Mouse (Mus musculus): ENCODE data around the gene Rtkn. TPM values are rescaled to one million over a fixed set of nuclear protein-coding genes. Genes with fewer than 3 reads are reported as not detected.
"Not testable (repeated sequence)": the region's sequence is repeated elsewhere in the genome, so short reads cannot be mapped to it uniquely, and the experiment has no call there.

The Rtkn gene
- polyA plus RNA-seq, 1 experiment from 2014 or later = 20.7 TPM

- H3K27ac ChIP-seq (replicated peaks) = no peak overlapping the region
- no peak overlapping the region for H3K9ac ChIP-seq
- peaks cover 20% of the 10 kb centered on the region for H3K4me1 ChIP-seq (replicated peaks)
- 60% methylated on average over 7 of the region's 7 CpGs for WGBS
- H3K27me3 ChIP-seq = no peaks in the 10 kb centered on the region
- no peak for ATAC-seq (ENCODE audit: low read depth)
- no peak overlapping the region for H3K4me2 ChIP-seq
- H3K36me3 ChIP-seq = peaks cover 40% of the 10 kb centered on the region
- H3K9me3 ChIP-seq = no peaks in the 10 kb centered on the region
- H3K4me3 ChIP-seq = no peak overlapping the region
Observed at GRCm38 (mm10) chr6:83147280-83147679, 12.0 kb downstream of the Rtkn start.

- H3K27ac ChIP-seq (replicated peaks) = no peak overlapping the region
- ATAC-seq (ENCODE audit: low read depth) = no peak
- H3K4me2 ChIP-seq = no peak overlapping the region
Observed at GRCm38 (mm10) chr6:83151721-83152120, 16.5 kb downstream of the Rtkn start.

GRCm38 (mm10) chr6:83153038-83153437 is 17.8 kb downstream of the Rtkn start:
- Histone ChIP-seq H3K9me3 (no peaks in the 10 kb centered on the region), H3K4me3 (no peak overlapping the region), H3K36me3 (peaks cover 44% of the 10 kb centered on the region), H3K4me2 (no peak overlapping the region), H3K27ac (replicated peaks) (no peak overlapping the region), H3K9ac (no peak overlapping the region), H3K27me3 (no peaks in the 10 kb centered on the region), H3K4me1 (replicated peaks) (peaks cover 34% of the 10 kb centered on the region)
- no peak for ATAC-seq (ENCODE audit: low read depth)
- WGBS = 85% methylated on average over 12 of the region's 12 CpGs

More at GRCm38 (mm10) chr6:83151721-83152120, 16.5 kb downstream of the Rtkn start:
- Histone ChIP-seq H3K4me3 (no peak overlapping the region), H3K4me1 (replicated peaks) (peaks cover 32% of the 10 kb centered on the region), H3K9ac (peak overlapping the region; percentile 41; the same call in 1 of the 2 replicates), H3K9me3 (no peaks in the 10 kb centered on the region), H3K27me3 (no peaks in the 10 kb centered on the region), H3K36me3 (peaks cover 53% of the 10 kb centered on the region)
- WGBS = 34% methylated on average over 8 of the region's 8 CpGs

- no peaks in the 10 kb centered on the region for H3K9me3 ChIP-seq
- H3K36me3 ChIP-seq = peaks cover 41% of the 10 kb centered on the region
- no peak overlapping the region for H3K4me2 ChIP-seq
- no peak overlapping the region for H3K27ac ChIP-seq (replicated peaks)
- no peak overlapping the region for H3K4me3 ChIP-seq
- no peak overlapping the region for H3K9ac ChIP-seq
- H3K4me1 ChIP-seq (replicated peaks) = peaks cover 34% of the 10 kb centered on the region
- 82% methylated on average over 5 of the region's 5 CpGs for WGBS
- no peaks in the 10 kb centered on the region for H3K27me3 ChIP-seq
- ATAC-seq (ENCODE audit: low read depth) = no peak
Observed at GRCm38 (mm10) chr6:83153485-83153884, 18.2 kb downstream of the Rtkn start.

- peak overlapping the region; percentile 86 for H3K4me2 ChIP-seq
- H3K27ac ChIP-seq (replicated peaks) = peak overlapping the region; percentile 52; the same call in 1 of the 2 replicates
- peaks cover 9% of the 10 kb centered on the region for H3K27me3 ChIP-seq
- peaks cover 21% of the 10 kb centered on the region for H3K36me3 ChIP-seq
- peak; percentile 58 for ATAC-seq (ENCODE audit: low read depth)
- H3K9ac ChIP-seq = peak overlapping the region; percentile 76
- H3K9me3 ChIP-seq = no peaks in the 10 kb centered on the region
- peaks cover 34% of the 10 kb centered on the region for H3K4me1 ChIP-seq (replicated peaks)
- peak overlapping the region; percentile 53 for H3K4me3 ChIP-seq
- WGBS = 8% methylated on average over 23 of the region's 23 CpGs
Observed at GRCm38 (mm10) chr6:83155552-83156238, 20.4 kb downstream of the Rtkn start.

- H3K9ac ChIP-seq = peak within 1 kb of the TSS; percentile 76
- peaks cover 32% of the 10 kb centered on the region for H3K4me1 ChIP-seq (replicated peaks)
- H3K27ac ChIP-seq (replicated peaks) = peak within 1 kb of the TSS; percentile 52; the same call in 1 of the 2 replicates
- no peaks in the 10 kb centered on the region for H3K9me3 ChIP-seq
- ATAC-seq (ENCODE audit: low read depth) = peak; percentile 88
- peaks cover 20% of the 10 kb centered on the region for H3K36me3 ChIP-seq
- under 1% methylated on average over 32 of the region's 32 CpGs for WGBS
- peak within 1 kb of the TSS; percentile 86 for H3K4me2 ChIP-seq
- H3K27me3 ChIP-seq = peaks cover 15% of the 10 kb centered on the region
- peak within 1 kb of the TSS; percentile 53 for H3K4me3 ChIP-seq
Observed at GRCm38 (mm10) chr6:83156259-83156684, 21.0 kb downstream of the Rtkn start, which contains the start of the genes Wdr54 and 1700003E16Rik. TSS of gene Wdr54 (minus strand) at chr6:83156397. TSS of gene 1700003E16Rik (plus strand) at chr6:83156404.

- WGBS = 31% methylated on average over 3 of the region's 3 CpGs
Observed at GRCm38 (mm10) chr6:83159456-83159855, 24.2 kb downstream of the Rtkn start.

GRCm38 (mm10) chr6:83161442-83161841 is 26.2 kb downstream of the Rtkn start:
- WGBS = 8% methylated on average over 19 of the region's 19 CpGs
- peak overlapping the region; percentile 17; the same call in 1 of the 2 replicates for H3K9ac ChIP-seq
- peak overlapping the region; percentile 43 for H3K4me2 ChIP-seq
- H3K9me3 ChIP-seq = no peaks in the 10 kb centered on the region
- H3K4me1 ChIP-seq (replicated peaks) = peaks cover 31% of the 10 kb centered on the region
- H3K27me3 ChIP-seq = peaks cover 38% of the 10 kb centered on the region
- H3K27ac ChIP-seq (replicated peaks) = no peak overlapping the region
- peak overlapping the region; percentile 22 for H3K4me3 ChIP-seq
- no peak for ATAC-seq (ENCODE audit: low read depth)
- H3K36me3 ChIP-seq = no peaks in the 10 kb centered on the region

More at GRCm38 (mm10) chr6:83159456-83159855, 24.2 kb downstream of the Rtkn start:
- peaks cover 37% of the 10 kb centered on the region for H3K4me1 ChIP-seq (replicated peaks)
- not testable (repeated sequence) for H3K36me3 ChIP-seq; H3K9ac ChIP-seq; H3K4me2 ChIP-seq; ATAC-seq (ENCODE audit: low read depth); H3K9me3 ChIP-seq; H3K4me3 ChIP-seq; H3K27ac ChIP-seq (replicated peaks)
- peaks cover 38% of the 10 kb centered on the region for H3K27me3 ChIP-seq

- Histone ChIP-seq H3K4me1 (replicated peaks) (peaks cover 33% of the 10 kb centered on the region), H3K27me3 (peaks cover 38% of the 10 kb centered on the region), H3K27ac (replicated peaks) (no peak overlapping the region), H3K4me2 (peak overlapping the region; percentile 43), H3K9me3 (no peaks in the 10 kb centered on the region), H3K36me3 (no peaks in the 10 kb centered on the region), H3K9ac (peak overlapping the region; percentile 17; the same call in 1 of the 2 replicates), H3K4me3 (peak overlapping the region; percentile 22)
- ATAC-seq (ENCODE audit: low read depth) = no peak
- WGBS = under 1% methylated on average over 49 of the region's 49 CpGs
Observed at GRCm38 (mm10) chr6:83161921-83162641, 26.8 kb downstream of the Rtkn start.

GRCm38 (mm10) chr6:83162701-83163100 is 27.4 kb downstream of the Rtkn start:
- no peak for ATAC-seq (ENCODE audit: low read depth)
- peak overlapping the region; percentile 22 for H3K4me3 ChIP-seq
- no peaks in the 10 kb centered on the region for H3K9me3 ChIP-seq
- H3K36me3 ChIP-seq = no peaks in the 10 kb centered on the region
- peak overlapping the region; percentile 43 for H3K4me2 ChIP-seq
- H3K27me3 ChIP-seq = peaks cover 38% of the 10 kb centered on the region
- WGBS = 1% methylated on average over 8 of the region's 8 CpGs
- peaks cover 39% of the 10 kb centered on the region for H3K4me1 ChIP-seq (replicated peaks)
- H3K27ac ChIP-seq (replicated peaks) = no peak overlapping the region
- H3K9ac ChIP-seq = peak overlapping the region; percentile 17; the same call in 1 of the 2 replicates

GRCm38 (mm10) chr6:83165026-83165606 is 29.9 kb downstream of the Rtkn start:
- Histone ChIP-seq H3K4me1 (replicated peaks) (peaks cover 61% of the 10 kb centered on the region), H3K9me3 (no peaks in the 10 kb centered on the region), H3K4me3 (peak overlapping the region; percentile 85), H3K27me3 (peaks cover 35% of the 10 kb centered on the region), H3K4me2 (peak overlapping the region; percentile 88), H3K36me3 (no peaks in the 10 kb centered on the region), H3K9ac (peak overlapping the region; percentile 90), H3K27ac (replicated peaks) (peak overlapping the region; percentile 93)
- peak; percentile 41 for ATAC-seq (ENCODE audit: low read depth)
- WGBS = 4% methylated on average over 6 of the region's 6 CpGs

All from neural tube, embryonic 13.5 days (tissue).